In genomic region chr5:24092496-24092895, GRCm38 (mm10) we compare ENCODE assay signal across 26 mouse cellular contexts.
"Had no signal": no experiment of that assay in that cellular context is flagged by ENCODE, and none has a peak within 500 bp of the region (broad histone marks: within the 10 kb centered on the region; RNA-seq: fewer than 3 reads in every experiment).

No protein-coding gene starts in this region.

- H3K9me3 ChIP-seq: heart, embryonic 13.5 days; heart, embryonic 15.5 days; hindbrain, embryonic 10.5 days; hindbrain, embryonic 12.5 days; limb, embryonic 13.5 days; limb, embryonic 15.5 days; liver, embryonic 12.5 days had no signal

- ATAC-seq: hindbrain, embryonic 16.5 days; inflammation-experienced regulatory T-cells, adult 6 months; intestine, postnatal 0 days; liver, embryonic 12.5 days had no signal

- H3K4me2 ChIP-seq: heart, embryonic 11.5 days; heart, embryonic 13.5 days; heart, embryonic 15.5 days; hindbrain, embryonic 12.5 days; hindbrain, embryonic 14.5 days; limb, embryonic 13.5 days; limb, embryonic 15.5 days; liver, embryonic 12.5 days had no signal

- H3K4me3 ChIP-seq: gastrocnemius, adult 2 months; heart, adult 2 months; heart, embryonic 13.5 days; heart, embryonic 15.5 days; hindbrain, embryonic 10.5 days; hindbrain, embryonic 12.5 days; layer of hippocampus, adult 2 months; left cerebral cortex, adult 2 months; limb, embryonic 13.5 days; limb, embryonic 15.5 days; liver, embryonic 12.5 days had no signal

- H3K9ac ChIP-seq: heart, embryonic 13.5 days; heart, embryonic 15.5 days; hindbrain, embryonic 12.5 days; hindbrain, embryonic 14.5 days; limb, embryonic 13.5 days; limb, embryonic 15.5 days; liver, embryonic 12.5 days; liver, embryonic 14.5 days had no signal

- DNase-seq: gastrocnemius, adult 2 months; gastrocnemius, postnatal 10 days; gastrocnemius, postnatal 25 days; heart, adult 2 months; heart, postnatal 4 days; kidney, adult 18-20 months; kidney, adult 8-10 months; kidney, postnatal 10 days; kidney, postnatal 25 days; kidney, postnatal 4 days; left cerebral cortex, postnatal 4 days had no signal

- H3K36me3 ChIP-seq: heart, embryonic 13.5 days; heart, embryonic 15.5 days; hindbrain, embryonic 10.5 days; hindbrain, embryonic 12.5 days; limb, embryonic 13.5 days; limb, embryonic 15.5 days; liver, embryonic 12.5 days had no signal

- H3K27ac ChIP-seq: gastrocnemius, adult 2 months; heart, adult 2 months; heart, embryonic 13.5 days; heart, embryonic 15.5 days; hindbrain, embryonic 10.5 days; hindbrain, embryonic 12.5 days; hindbrain, embryonic 14.5 days; layer of hippocampus, adult 2 months; left cerebral cortex, adult 2 months; limb, embryonic 13.5 days; limb, embryonic 15.5 days; liver, embryonic 12.5 days; liver, embryonic 14.5 days had no signal

- H3K27me3 ChIP-seq: limb, embryonic 13.5 days; limb, embryonic 15.5 days had no signal

- H3K4me1 ChIP-seq: heart, embryonic 13.5 days; heart, embryonic 15.5 days; hindbrain, embryonic 10.5 days; hindbrain, embryonic 12.5 days; limb, embryonic 13.5 days; limb, embryonic 15.5 days; liver, embryonic 12.5 days had no signal
